ENCODE assay signal across 20 mouse cellular contexts in genomic region chr11:17023206-17023605, GRCm38 (mm10). TPM values are rescaled to one million over a fixed set of nuclear protein-coding genes. Genes with fewer than 3 reads are reported as not detected.
DNase-seq lines count a peak whose midpoint lies in the region.
"Had no signal": no experiment of that assay in that cellular context is flagged by ENCODE, and none has a peak within 500 bp of the region (broad histone marks: within the 10 kb centered on the region; RNA-seq: fewer than 3 reads in every experiment).

No protein-coding gene starts in this region.

- peaks cover 8% of the 10 kb centered on the region for H3K9me3 ChIP-seq in heart, embryonic 10.5 days
- H3K9me3 ChIP-seq: liver, embryonic 13.5 days had no signal

- no peaks in the 10 kb centered on the region for H3K4me1 ChIP-seq in heart, embryonic 10.5 days
- H3K4me1 ChIP-seq: embryonic facial prominence, embryonic 10.5 days; hindbrain, embryonic 15.5 days; limb, embryonic 12.5 days; liver, embryonic 13.5 days; midbrain, embryonic 15.5 days; neural tube, embryonic 13.5 days had no signal

- H3K27ac ChIP-seq in heart, embryonic 10.5 days = no peak overlapping the region
- H3K27ac ChIP-seq: embryonic facial prominence, embryonic 10.5 days; hindbrain, embryonic 15.5 days; limb, embryonic 12.5 days; liver, embryonic 13.5 days; macrophage; midbrain, embryonic 15.5 days; neural tube, embryonic 13.5 days had no signal

- intact Hi-C loops in heart, postnatal 10 days (cut with DNase I) = no loop called here

- no peaks in the 10 kb centered on the region for H3K27me3 ChIP-seq in heart, embryonic 10.5 days (ENCODE audit: insufficient read depth, poor library complexity, severe bottlenecking)
- H3K27me3 ChIP-seq: hindbrain, embryonic 15.5 days; limb, embryonic 12.5 days; liver, embryonic 13.5 days; midbrain, embryonic 15.5 days; neural tube, embryonic 13.5 days had no signal

- peak; percentile 20 to 39 for DNase-seq in heart, postnatal 10 days
- no peak for DNase-seq in heart, embryonic 10.5 days (ENCODE audit: low spot score)
- DNase-seq in lung, postnatal 14 days = peak; percentile 18
- no peak for DNase-seq in lung, postnatal 4 days
- peak; percentile 12 for DNase-seq in cerebellum, adult 8-10 months
- DNase-seq in cerebellum, postnatal 36 days = peak; percentile 20 to 22
- DNase-seq in B cell, adult 2 months = no peak
- DNase-seq in thymus, postnatal 25 days = no peak
- DNase-seq: adrenal gland, postnatal 25 days; gastrocnemius, postnatal 36 days; kidney, adult 8-10 months; kidney, postnatal 25 days; liver, embryonic 13.5 days; lung, embryonic 14.5 days had no signal

- no peaks in the 10 kb centered on the region for H3K36me3 ChIP-seq in heart, embryonic 10.5 days
- H3K36me3 ChIP-seq: embryonic facial prominence, embryonic 10.5 days; hindbrain, embryonic 15.5 days; limb, embryonic 12.5 days; liver, embryonic 13.5 days; midbrain, embryonic 15.5 days; neural tube, embryonic 13.5 days had no signal

- 74% methylated on average over 6 of the region's 6 CpGs for WGBS in heart, embryonic 10.5 days

- no peak overlapping the region for H3K4me3 ChIP-seq in heart, embryonic 10.5 days
- H3K4me3 ChIP-seq: embryonic facial prominence, embryonic 10.5 days; hindbrain, embryonic 15.5 days; limb, embryonic 12.5 days; liver, embryonic 13.5 days; midbrain, embryonic 15.5 days; neural tube, embryonic 13.5 days had no signal

RNA-seq across cellular contexts. Expression of gene Cnrip1, which starts 28.2 kb away (rescaled TPM):
- total RNA-seq in heart, postnatal 10 days (2021) = 1 to 10 TPM; 7.1 to 8.9 TPM
- 7.2 and 12.7 TPM in 2 replicates for polyA plus RNA-seq in heart, embryonic 10.5 days (2016; fragmentation: Nextera tagmentation; extraction: Ambion mirVana)

RNA-seq across cellular contexts. Expression of gene Plek, which starts 29.0 kb away (rescaled TPM):
- total RNA-seq in heart, postnatal 10 days (2021) = 1 to 10 TPM; 3.0 to 3.1 TPM
- 5.6 and 10.6 TPM in 2 replicates for polyA plus RNA-seq in heart, embryonic 10.5 days (2016; fragmentation: Nextera tagmentation; extraction: Ambion mirVana)

Comparison
In these comparisons a context has a peak if more than half of its experiments do, and no peak if none do; other contexts are left out.
1. DNase-seq: peak in heart, postnatal 10 days (2 of 2), lung, postnatal 14 days (single experiment), cerebellum, adult 8-10 months (single experiment) and cerebellum, postnatal 36 days (2 of 2); none in heart, embryonic 10.5 days (single experiment), lung, postnatal 4 days (0 of 2), B cell, adult 2 months (0 of 2) and thymus, postnatal 25 days (single experiment).